Mouse (Mus musculus) kidney, postnatal 0 days (tissue): ENCODE results near the gene Ankmy1. TPM values are rescaled to one million over a fixed set of nuclear protein-coding genes. Genes with fewer than 3 reads are reported as not detected.

Experiments used
- ATAC-seq: fragments of 200-750 bp; cut with Nextera tagmentation; replicated peaks from 2 replicates; pipeline ENCODE4 v1.8.0; 2017; ENCODE audit warnings: low read depth, moderate number of reproducible peaks, moderate TSS enrichment, moderate library complexity; ENCODE audit not compliant: low FRiP score
- DNase-seq: peaks from one replicate; pipeline ENCODE4 v3.0.0-alpha.2; 2016; ENCODE audit warnings: low spot score
- H3K27ac ChIP-seq: fragments of 300-500 bp; sonication (generic); 2 replicates; pipeline ENCODE4 v1.5.1; 2014; ENCODE audit warnings: mild to moderate bottlenecking
- H3K27me3 ChIP-seq: fragments of 300-500 bp; sonication (generic); 2 replicates; pipeline ENCODE4 v1.6.1; 2014; ENCODE audit warnings: low read length, mixed read lengths; ENCODE audit not compliant: insufficient read depth
- H3K36me3 ChIP-seq: fragments of 300-500 bp; sonication (generic); 2 replicates; pipeline ENCODE4 v1.6.1; 2014; ENCODE audit warnings: low read length, mixed read lengths; ENCODE audit not compliant: insufficient read depth
- H3K4me1 ChIP-seq: fragments of 300-500 bp; sonication (generic); replicated peaks from 2 replicates; pipeline ENCODE4 v1.6.1; 2014; ENCODE audit warnings: antibody characterized with exemption, low read length, mixed read lengths; ENCODE audit not compliant: insufficient read depth
- H3K4me2 ChIP-seq: fragments of 300-500 bp; sonication (generic); 2 replicates; pipeline ENCODE4 v1.6.1; 2014; ENCODE audit warnings: mild to moderate bottlenecking, low read length, moderate library complexity, mixed read lengths
- H3K4me3 ChIP-seq: fragments of 300-500 bp; sonication (generic); replicated peaks from 2 replicates; pipeline ENCODE4 v1.5.1; 2014; ENCODE audit warnings: low read depth, low read length
- H3K9ac ChIP-seq: fragments of 300-500 bp; sonication (generic); 2 replicates; pipeline ENCODE4 v1.6.1; 2014; ENCODE audit warnings: low read depth, low read length
- H3K9me3 ChIP-seq: fragments of 300-500 bp; sonication (generic); replicated peaks from 2 replicates; pipeline ENCODE4 v1.6.1; 2016; ENCODE audit warnings: low read length, inconsistent platforms, mixed read lengths
- CTCF ChIP-seq: IDR thresholded peaks from 2 replicates; pipeline ENCODE4 v1.5.1; 2016; ENCODE audit warnings: antibody characterized with exemption, low read depth, mild to moderate bottlenecking, moderate library complexity
- WGBS: fragments of 180-500 bp; shearing (Covaris S2); extraction: QIAGEN DNeasy Blood & Tissue Kit; methylation state at CpG from one replicate; pipeline ENCODE4 v1.1.7; 2014; 5-methylcytosine and 5-hydroxymethylcytosine counted together
- microRNA counts: library from miRNA; unstranded; fragments of <30 nt; microRNA quantifications from one replicate; lab custom pipeline; 2015
- microRNA-seq: library from miRNA; unstranded; fragments of <30 nt; microRNA quantifications from one replicate; pipeline ENCODE4, GENCODE M21; 2016
- polyA plus RNA-seq: library from polyadenylated mRNA; unstranded; fragments of >200 nt; fragmentation: Nextera tagmentation; extraction: Ambion mirVana; gene quantifications from 2 replicates; pipeline ENCODE4 v1.2.1, GENCODE M21; 2015

Gene Ankmy1
- polyA plus RNA-seq, 1 experiment from 2014 or later: 0.14 TPM

DNA sequence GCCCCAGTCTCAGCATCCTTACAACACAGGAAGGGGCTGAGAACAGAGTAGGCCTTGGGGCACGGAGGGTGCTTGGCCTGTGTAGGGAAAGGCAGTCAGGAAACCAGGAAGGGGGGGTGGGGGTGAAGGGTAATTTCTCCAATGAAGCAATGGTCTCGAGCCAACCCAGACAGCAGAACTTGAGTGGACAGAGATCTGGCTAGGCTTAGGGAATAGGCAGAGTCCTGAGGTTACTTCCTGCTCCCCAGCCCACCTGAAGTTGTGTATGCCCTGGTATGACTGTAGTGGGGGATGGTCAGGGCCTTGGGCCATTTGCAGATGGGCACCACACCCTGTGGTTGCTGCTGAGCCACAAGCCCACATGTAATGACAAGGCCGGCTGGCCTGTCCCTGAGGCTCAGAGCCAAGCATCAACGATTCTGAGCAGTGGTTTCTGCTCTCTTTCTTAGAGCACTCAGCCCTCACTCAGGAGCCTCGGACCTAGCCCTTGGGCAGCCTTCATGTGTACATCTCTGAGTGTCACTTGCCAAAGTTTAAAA lies 86.9 kb downstream of the Ankmy1 start:
- DNase-seq (no peak), ATAC-seq (no peak)
- 68% methylated on average over 5 of the region's 5 CpGs for whole genome bisulfite sequencing
- Histone ChIP-seq H3K9ac (no peak overlapping the region), H3K9me3 (no peaks in the 10 kb centered on the region), H3K36me3 (no peaks in the 10 kb centered on the region), H3K4me1 (no peaks in the 10 kb centered on the region), H3K27me3 (no peaks in the 10 kb centered on the region), H3K4me3 (no peak overlapping the region), H3K27ac (no peak overlapping the region), H3K4me2 (no peak overlapping the region)
- no peak for TF ChIP-seq CTCF

DNA sequence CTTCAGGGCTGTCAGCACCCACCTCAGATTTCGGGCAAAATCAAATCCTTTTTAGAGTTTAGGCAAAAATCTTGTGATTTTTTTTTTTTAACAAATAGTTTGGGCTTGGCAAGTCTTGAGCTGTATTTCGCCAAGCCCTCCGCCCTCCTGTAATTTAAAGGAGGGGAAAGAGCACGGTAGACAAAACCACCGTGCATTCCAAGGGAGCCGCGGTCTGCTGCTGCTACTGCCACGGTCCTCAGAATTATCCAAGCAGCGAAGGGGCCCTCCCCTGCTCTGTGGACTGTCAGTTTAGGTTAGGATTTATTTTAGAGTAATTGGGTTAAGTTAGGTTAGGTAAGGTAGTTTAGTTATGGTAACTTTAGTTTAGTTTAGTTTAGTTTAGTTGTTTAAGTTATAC lies 87.6 kb downstream of the Ankmy1 start:
- H3K4me3 ChIP-seq: no peak overlapping the region
- WGBS: 31% methylated on average over 9 of the region's 9 CpGs
- no peaks in the 10 kb centered on the region for H3K9me3 ChIP-seq
- no peak overlapping the region for H3K27ac ChIP-seq
- no peak overlapping the region for H3K4me2 ChIP-seq
- H3K4me1 ChIP-seq: no peaks in the 10 kb centered on the region
- no peak for TF ChIP-seq CTCF
- no peak for ATAC-seq
- 0 out of 2 replicates have a peak overlapping the region, but pooled peaks have one; percentile 18 for H3K9ac ChIP-seq
- no peaks in the 10 kb centered on the region for H3K36me3 ChIP-seq
- H3K27me3 ChIP-seq: no peaks in the 10 kb centered on the region
- peak; percentile 7 for DNase-seq

GRCm38 (mm10) chr1:92814319-92814718 lies 88.4 kb downstream of the Ankmy1 start:
- Histone ChIP-seq H3K27ac (no peak overlapping the region), H3K27me3 (no peaks in the 10 kb centered on the region), H3K4me1 (no peaks in the 10 kb centered on the region), H3K9ac (no peak overlapping the region), H3K9me3 (no peaks in the 10 kb centered on the region; the same call in 1 of the 2 replicates), H3K4me3 (no peak overlapping the region), H3K4me2 (no peak overlapping the region), H3K36me3 (no peaks in the 10 kb centered on the region)
- WGBS: 43% methylated on average over 5 of the region's 5 CpGs
- no peak for ATAC-seq
- DNase-seq: peak; percentile 4
- no peak for TF ChIP-seq CTCF

MicroRNAs within 50 kb of the gene (microRNA counts, 519-probe panel; counts per million panel counts)
- microRNA mmu-miR-149 (lab: Ali Mortazavi, UCI): 4,647 counts per million, percentile 79 among the panel's probes with 10 or more counts

Small RNA genes within 50 kb of the gene (microRNA-seq; reads per million reads assigned to microRNA genes)
- 1,569 reads per million, percentile 80 among the genes with 10 or more reads in this experiment for gene Mir149

Other genes starting within 250 kb of the Ankmy1 start
- gene Gpc1, start 71.3 kb downstream of the Ankmy1 start, polyA plus RNA-seq: 38.7 and 39.8 TPM in 2 replicates
- 20.4 and 22.3 TPM in 2 replicates for gene Dusp28, start 4.1 kb upstream of the Ankmy1 start, polyA plus RNA-seq
- 39.3 and 39.4 TPM in 2 replicates for gene Rnpepl1, start 7.9 kb upstream of the Ankmy1 start, polyA plus RNA-seq
- gene Capn10, start 31.5 kb upstream of the Ankmy1 start, polyA plus RNA-seq: 31.0 and 32.2 TPM in 2 replicates
- gene Gpr35, start 48.0 kb upstream of the Ankmy1 start, polyA plus RNA-seq: 0.19 and 0.42 TPM in 2 replicates
- not detected in 2 replicates for gene Aqp12, start 103.4 kb upstream of the Ankmy1 start, polyA plus RNA-seq
- gene Kif1a, start 199.0 kb upstream of the Ankmy1 start, polyA plus RNA-seq: 3.7 and 4.8 TPM in 2 replicates
- 0.24 and 0.33 TPM in 2 replicates for gene Agxt, start 232.3 kb upstream of the Ankmy1 start, polyA plus RNA-seq